8 mouse cellular contexts compared by ENCODE assay signal in genomic region chr2:121866632-121867050, GRCm38 (mm10). TPM values are rescaled to one million over a fixed set of nuclear protein-coding genes. Genes with fewer than 3 reads are reported as not detected.
DNase-seq lines count a peak whose midpoint lies in the region; ATAC-seq lines count a peak whose summit lies in the region.

TSS of gene Casc4 (plus strand) at chr2:121866970.

- ATAC-seq in erythroblast, adult 5-6 weeks (replicated peaks; ENCODE audit: low FRiP score, poor library complexity, severe bottlenecking): no peak
- peak; percentile 94 for ATAC-seq in embryonic facial prominence, embryonic 13.5 days (ENCODE audit: insufficient number of reproducible peaks, insufficient read depth, low FRiP score, low TSS enrichment, low read depth)
- ATAC-seq in kidney, embryonic 14.5 days (ENCODE audit: low FRiP score, low TSS enrichment): peak; percentile 98
- peak; percentile 97 for ATAC-seq in limb, embryonic 15.5 days (ENCODE audit: insufficient number of reproducible peaks, low FRiP score, low TSS enrichment, low read depth)
- ATAC-seq in monocyte, adult 5-6 weeks (replicated peaks; ENCODE audit: insufficient number of reproducible peaks, low FRiP score, low TSS enrichment, poor library complexity, severe bottlenecking): peak; percentile 27; the same call in 1 of the 2 replicates

- H3K36me3 ChIP-seq in erythroblast, embryonic 14.5 days (ENCODE audit: control insufficient read depth): no peaks in the 10 kb centered on the region; the same call in 1 of the 2 replicates
- H3K36me3 ChIP-seq in embryonic facial prominence, embryonic 13.5 days: peaks cover 10% of the 10 kb centered on the region; the same call in 1 of the 2 replicates
- 0 out of 2 replicates have a peak, but pooled peaks cover 5% of the 10 kb centered on the region for H3K36me3 ChIP-seq in heart, embryonic 10.5 days
- no peaks in the 10 kb centered on the region for H3K36me3 ChIP-seq in kidney, embryonic 14.5 days (ENCODE audit: control insufficient read depth, insufficient read depth, low read length)
- H3K36me3 ChIP-seq in limb, embryonic 15.5 days: no peaks in the 10 kb centered on the region

- H3K27ac ChIP-seq in embryonic facial prominence, embryonic 13.5 days: peak within 1 kb of the TSS; percentile 75
- H3K27ac ChIP-seq in heart, embryonic 10.5 days: peak within 1 kb of the TSS; percentile 91
- peak within 1 kb of the TSS; percentile 56 for H3K27ac ChIP-seq in kidney, embryonic 14.5 days (ENCODE audit: low read depth, low read length)
- H3K27ac ChIP-seq in limb, embryonic 15.5 days: peak within 1 kb of the TSS; percentile 83

- H3K4me2 ChIP-seq in embryonic facial prominence, embryonic 13.5 days: peak within 1 kb of the TSS; percentile 84
- peak within 1 kb of the TSS; percentile 91 for H3K4me2 ChIP-seq in kidney, embryonic 14.5 days (replicated peaks; ENCODE audit: low read depth, low read length)
- H3K4me2 ChIP-seq in limb, embryonic 15.5 days: peak within 1 kb of the TSS; percentile 69

- peak; percentile 98 for DNase-seq in heart, embryonic 10.5 days (ENCODE audit: low spot score)
- peak; percentile 85 to 90 for DNase-seq in spleen, postnatal 36 days (ENCODE audit: low spot score in 2 of 2)

- peak within 1 kb of the TSS; percentile 79 for H3K4me3 ChIP-seq in erythroblast, embryonic 14.5 days (replicated peaks)
- peak within 1 kb of the TSS; percentile 87 for H3K4me3 ChIP-seq in embryonic facial prominence, embryonic 13.5 days
- H3K4me3 ChIP-seq in heart, embryonic 10.5 days: peak within 1 kb of the TSS; percentile 88
- H3K4me3 ChIP-seq in kidney, embryonic 14.5 days (ENCODE audit: low read length): peak within 1 kb of the TSS; percentile 82
- H3K4me3 ChIP-seq in limb, embryonic 15.5 days: peak within 1 kb of the TSS; percentile 84

- no peaks in the 10 kb centered on the region for H3K9me3 ChIP-seq in erythroblast, embryonic 14.5 days (ENCODE audit: control insufficient read depth, low read length)
- no peaks in the 10 kb centered on the region for H3K9me3 ChIP-seq in embryonic facial prominence, embryonic 13.5 days
- H3K9me3 ChIP-seq in heart, embryonic 10.5 days: no peaks in the 10 kb centered on the region
- no peaks in the 10 kb centered on the region for H3K9me3 ChIP-seq in kidney, embryonic 14.5 days (ENCODE audit: control insufficient read depth, low read length)
- H3K9me3 ChIP-seq in limb, embryonic 15.5 days: no peaks in the 10 kb centered on the region

- H3K4me1 ChIP-seq in erythroblast, embryonic 14.5 days (ENCODE audit: control insufficient read depth): peaks cover 17% of the 10 kb centered on the region
- peaks cover 21% of the 10 kb centered on the region for H3K4me1 ChIP-seq in embryonic facial prominence, embryonic 13.5 days
- peaks cover 7% of the 10 kb centered on the region for H3K4me1 ChIP-seq in heart, embryonic 10.5 days
- H3K4me1 ChIP-seq in kidney, embryonic 14.5 days (ENCODE audit: control insufficient read depth, insufficient read depth, low read length): peaks cover 6% of the 10 kb centered on the region; the same call in 1 of the 2 replicates
- peaks cover 12% of the 10 kb centered on the region for H3K4me1 ChIP-seq in limb, embryonic 15.5 days

- H3K9ac ChIP-seq in embryonic facial prominence, embryonic 13.5 days: peak within 1 kb of the TSS; percentile 93
- H3K9ac ChIP-seq in kidney, embryonic 14.5 days (ENCODE audit: low read depth, low read length): peak within 1 kb of the TSS; percentile 87
- H3K9ac ChIP-seq in limb, embryonic 15.5 days: peak within 1 kb of the TSS; percentile 77

- H3K27me3 ChIP-seq in erythroblast, embryonic 14.5 days (ENCODE audit: control insufficient read depth): peaks cover 27% of the 10 kb centered on the region
- no peaks in the 10 kb centered on the region; the same call in 1 of the 2 replicates for H3K27me3 ChIP-seq in embryonic facial prominence, embryonic 13.5 days
- no peaks in the 10 kb centered on the region for H3K27me3 ChIP-seq in heart, embryonic 10.5 days (ENCODE audit: insufficient read depth, poor library complexity, severe bottlenecking)
- no peaks in the 10 kb centered on the region for H3K27me3 ChIP-seq in kidney, embryonic 14.5 days (ENCODE audit: control insufficient read depth, insufficient read depth, low read length)
- no peaks in the 10 kb centered on the region for H3K27me3 ChIP-seq in limb, embryonic 15.5 days

- under 1% methylated on average over 40 of the region's 43 CpGs for WGBS in embryonic facial prominence, embryonic 13.5 days
- under 1% methylated on average over 40 of the region's 43 CpGs for WGBS in heart, embryonic 10.5 days
- under 1% methylated on average over 39 of the region's 43 CpGs for WGBS in kidney, embryonic 14.5 days
- WGBS in limb, embryonic 15.5 days: under 1% methylated on average over 37 of the region's 43 CpGs

RNA-seq across cellular contexts. Expression of gene Casc4, which starts in this region (rescaled TPM):
- polyA plus RNA-seq in erythroblast, embryonic 14.5 days (2012): 0.06 TPM in 1 of 2 replicates, not detected in the other
- 1.5 and 2.9 TPM in 2 replicates for total RNA-seq in erythroblast, adult 5-6 weeks (2015; ENCODE audit: low replicate concordance)
- total RNA-seq in erythroblast, adult 5-6 weeks (2017; ENCODE audit: low replicate concordance): 0.77 and 4.2 TPM in 2 replicates
- 23.4 and 26.7 TPM in 2 replicates for polyA plus RNA-seq in embryonic facial prominence, embryonic 13.5 days (2015; fragmentation: Nextera tagmentation; extraction: Ambion mirVana)
- polyA plus RNA-seq in heart, embryonic 10.5 days (2016; fragmentation: Nextera tagmentation; extraction: Ambion mirVana): 16.1 and 18.9 TPM in 2 replicates
- polyA plus RNA-seq in kidney, embryonic 14.5 days (2014; fragmentation: Nextera tagmentation; extraction: Ambion mirVana): 18.3 and 25.5 TPM in 2 replicates
- polyA plus RNA-seq in limb, embryonic 15.5 days (2015; fragmentation: Nextera tagmentation; extraction: Ambion mirVana): 21.9 and 23.4 TPM in 2 replicates
- 2.4 to 5.8 TPM (median 3.5 TPM) in 3 replicates for total RNA-seq in monocyte, adult 5-6 weeks (2017)

Comparison
In these comparisons a context has a peak if more than half of its experiments do, and no peak if none do; other contexts are left out.
1. RNA of gene Casc4 (polyA plus RNA-seq): 23.4 to 26.7 TPM in embryonic facial prominence, embryonic 13.5 days, 18.3 to 25.5 TPM in kidney, embryonic 14.5 days, 21.9 to 23.4 TPM in limb, embryonic 15.5 days and 16.1 to 18.9 TPM in heart, embryonic 10.5 days; 0.06 TPM in erythroblast, embryonic 14.5 days; every median in the first group is over 10 times any median in the second.
2. Peak in every context shown above with its lines, with median percentiles within 50 percentile points of each other: H3K4me3 ChIP-seq, H3K27ac ChIP-seq, H3K4me2 ChIP-seq and H3K9ac ChIP-seq.